Mouse (Mus musculus) embryo, embryonic 9.5 days (tissue): ENCODE data around the gene Bod1l.
A peak's percentile ranks its signal among the peaks of the same experiment; 100 is the strongest.

ENCODE experiments used
- DNase-seq: peaks from one replicate; pipeline ENCODE4 v3.0.0-alpha.2; 2017; ENCODE audit errors: extremely low spot score

The Bod1l gene

DNA sequence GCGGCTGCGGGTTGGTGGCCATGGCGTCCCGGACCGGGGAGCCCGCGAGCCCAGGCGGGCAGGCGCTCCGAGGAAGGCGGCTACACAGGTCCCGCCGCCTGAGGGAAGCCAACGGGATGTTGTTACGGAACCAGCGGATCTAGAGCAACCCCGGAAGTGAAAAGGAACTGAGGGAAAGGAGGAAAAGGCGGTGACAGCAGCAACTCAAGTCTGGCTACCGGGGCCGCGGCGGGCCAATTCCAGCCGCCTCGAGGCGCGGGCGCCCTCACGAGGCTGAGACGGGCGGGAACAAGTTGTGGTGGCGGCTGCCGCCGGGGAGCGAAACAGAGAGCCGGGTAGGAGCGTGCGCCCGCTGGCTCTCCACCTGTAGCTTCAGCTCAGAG, at the start of gene Bod1l:
TSS of gene Bod1l (minus strand) at position 169 of the 383 bp plus-strand sequence.
- DNase-seq: peak; percentile 95

DNA sequence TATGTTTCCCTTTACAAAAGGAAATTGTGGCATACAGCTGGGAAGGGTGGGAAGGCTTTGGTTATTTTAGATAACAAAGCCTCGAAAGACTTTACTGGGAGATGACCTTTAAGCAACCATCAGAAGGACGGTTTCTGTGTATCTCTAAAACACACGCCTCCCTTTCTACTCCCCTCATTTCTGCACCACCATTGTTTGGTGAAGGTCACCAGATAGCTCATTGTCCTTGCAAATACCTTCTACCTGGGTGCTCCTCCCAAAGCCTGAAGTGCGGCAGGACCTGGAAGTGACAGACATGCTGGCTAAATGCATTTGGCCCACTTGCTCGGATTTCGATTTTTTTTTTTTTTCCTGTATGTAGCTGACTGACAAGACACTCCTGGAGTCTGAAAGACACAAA, 49.2 kb upstream of the Bod1l start:
- DNase-seq: no peak

DNA sequence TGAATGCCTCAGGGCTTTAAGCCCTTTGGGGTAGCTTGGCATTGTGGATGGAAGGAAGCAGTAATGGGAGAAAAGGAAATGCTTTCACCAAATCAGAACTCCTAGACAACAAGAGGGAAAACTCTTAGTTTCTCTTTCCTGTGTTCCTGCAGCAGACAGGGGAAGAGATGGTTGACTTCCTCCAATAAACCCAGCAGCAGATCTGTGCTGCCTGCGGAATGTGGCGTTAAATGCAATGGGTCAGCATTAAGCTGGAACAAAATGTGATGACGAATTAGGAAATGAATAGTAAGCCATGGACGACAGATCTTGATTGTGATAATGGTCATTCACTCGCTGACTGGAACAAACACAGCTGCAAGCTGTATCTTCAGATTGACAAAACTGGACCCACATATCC, 46.8 kb upstream of the Bod1l start:
- DNase-seq: no peak

DNA sequence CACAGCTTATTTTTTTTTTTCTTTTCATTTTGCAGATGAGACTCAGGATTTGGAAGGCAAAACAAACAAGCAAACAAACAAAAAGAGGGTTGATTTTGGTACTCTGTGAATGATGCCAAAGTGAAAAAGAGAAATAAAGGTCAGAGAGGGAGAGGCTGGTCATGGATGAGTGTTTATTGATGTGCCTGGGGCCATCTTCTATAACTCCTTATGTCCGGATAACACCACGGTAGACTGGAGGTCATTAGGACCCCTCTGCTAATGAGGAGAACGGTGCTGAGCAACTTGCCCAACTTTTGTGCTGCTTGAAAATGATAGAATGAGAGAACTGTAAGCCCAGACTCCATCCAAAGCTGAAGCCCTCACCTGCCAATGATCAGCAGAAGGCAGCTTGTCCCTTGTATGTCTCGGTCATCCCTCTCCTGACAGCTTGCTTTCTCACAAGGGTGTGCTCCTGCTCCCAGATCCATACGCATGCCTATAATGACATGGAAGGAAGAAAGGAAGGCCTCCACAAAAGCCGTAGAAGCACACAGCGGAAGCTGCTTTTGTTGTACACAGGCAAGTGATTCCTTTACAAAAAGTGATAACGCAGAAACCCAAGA, 45.2 kb upstream of the Bod1l start:
- no peak for DNase-seq

DNA sequence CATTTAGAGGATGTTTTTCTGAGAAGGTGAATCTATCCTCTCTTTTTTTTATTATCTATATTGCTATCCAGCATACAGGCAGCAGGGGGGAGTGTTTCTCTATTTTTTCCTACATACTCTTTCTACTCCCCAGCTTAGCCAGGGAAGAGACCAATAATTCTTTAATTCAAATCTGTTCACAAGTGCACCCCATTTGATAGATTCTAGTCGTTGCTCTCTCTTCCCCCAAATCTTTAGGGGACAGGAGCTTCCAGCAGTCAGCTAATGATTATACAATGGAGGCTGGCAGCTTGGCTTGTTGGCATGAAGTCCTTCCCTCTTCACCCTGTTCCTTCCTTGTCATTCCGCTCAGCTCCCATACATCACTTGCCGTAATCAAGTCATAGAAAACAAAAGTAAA, 44.7 kb upstream of the Bod1l start:
- DNase-seq: no peak

DNA sequence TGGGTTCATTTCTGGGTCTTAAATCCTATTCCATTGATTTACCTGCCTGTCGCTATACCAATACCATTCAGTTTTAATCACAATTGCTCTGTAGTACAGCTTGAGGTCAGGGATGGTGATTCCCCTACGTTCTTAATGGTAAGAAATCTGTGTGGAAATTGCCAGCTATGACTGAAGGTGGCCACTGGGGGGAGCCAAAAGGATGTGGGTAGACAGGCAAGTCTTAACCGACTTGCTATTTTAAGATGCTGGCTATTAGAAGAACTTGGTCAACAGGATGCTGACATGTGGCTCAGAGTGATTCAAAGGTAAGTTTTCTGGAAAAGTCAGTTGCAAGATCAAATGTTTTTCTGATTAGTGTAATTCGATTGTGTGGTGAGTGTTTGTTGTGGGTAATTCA, 43.6 kb upstream of the Bod1l start:
- DNase-seq: peak; percentile 70

DNA sequence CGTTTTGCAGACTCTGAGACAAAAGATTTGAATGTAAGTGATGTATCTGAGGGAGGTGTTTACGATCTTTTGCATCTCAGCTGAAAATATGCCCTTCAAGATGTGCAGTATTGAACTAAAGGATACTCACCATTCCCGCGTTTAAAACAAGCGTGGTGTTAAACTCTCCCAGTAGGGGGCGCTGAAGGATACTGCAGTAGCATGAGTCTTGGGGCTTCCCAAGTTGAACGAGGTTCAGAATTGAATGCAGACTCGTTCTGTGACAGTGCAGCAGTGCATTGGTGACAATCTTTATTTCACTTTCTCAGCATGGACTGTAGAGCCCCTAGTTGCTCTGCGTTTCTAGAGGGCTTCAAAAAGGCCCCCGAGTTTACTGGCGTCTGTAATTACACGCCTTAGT, 40.4 kb upstream of the Bod1l start:
- peak; percentile 68 for DNase-seq

DNA sequence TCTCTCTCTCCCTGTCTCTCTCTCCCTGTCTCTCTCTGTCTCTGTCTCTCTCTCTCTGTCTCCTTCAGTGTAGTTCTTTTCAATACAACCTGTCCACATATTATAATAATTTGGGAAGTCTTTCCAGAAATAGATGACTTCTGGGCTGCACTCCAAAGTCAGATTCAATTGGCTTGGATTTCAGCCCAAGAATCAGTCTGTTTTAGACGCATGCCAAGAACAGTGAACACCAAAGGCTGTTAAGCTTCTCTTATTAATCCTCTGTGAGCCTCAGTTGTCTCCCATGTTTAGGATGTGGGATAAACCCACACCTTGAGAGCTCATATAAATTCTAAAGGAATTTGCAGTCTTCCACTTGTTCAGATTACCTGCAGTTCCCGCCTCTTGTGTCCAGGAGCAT, 27.0 kb upstream of the Bod1l start:
- DNase-seq: no peak

DNA sequence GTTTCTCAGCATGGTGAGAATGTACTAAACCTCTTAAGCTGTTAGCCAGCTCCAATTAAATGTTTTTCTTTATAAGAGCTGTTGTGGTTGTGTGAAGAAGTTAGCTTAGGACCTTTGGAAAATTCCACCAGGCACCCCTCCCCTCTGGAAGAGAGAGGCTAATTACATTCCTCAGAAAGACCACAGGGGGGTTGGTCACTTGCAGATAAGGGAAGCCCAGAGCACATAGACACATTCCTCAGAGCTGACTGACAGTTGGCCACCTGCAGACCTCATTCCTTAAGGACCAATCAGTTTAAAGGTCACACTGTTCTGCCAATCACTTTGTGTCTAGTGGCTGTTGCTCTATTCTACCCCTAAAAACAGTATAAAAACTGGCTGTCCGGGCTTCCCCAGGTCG, 11.7 kb upstream of the Bod1l start:
- no peak for DNase-seq

DNA sequence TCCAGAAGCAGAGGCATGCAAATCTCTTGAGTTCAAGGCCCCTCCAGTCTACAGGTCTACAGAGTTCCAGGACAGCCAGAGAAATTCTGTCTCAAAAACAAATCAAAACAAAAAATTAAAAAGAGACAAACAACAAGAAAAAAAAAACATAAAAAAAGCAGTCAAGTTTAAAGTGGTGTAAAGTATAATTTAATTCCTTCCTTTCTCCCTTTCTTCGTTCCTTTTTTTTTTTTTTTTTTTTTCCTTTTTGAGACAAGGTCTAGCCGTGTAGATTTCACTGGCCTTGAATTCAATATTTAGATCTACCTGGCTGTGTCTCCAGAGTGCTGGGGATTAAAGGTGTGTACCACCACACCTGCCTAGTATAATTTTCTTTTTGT, 1.4 kb upstream of the Bod1l start:
- DNase-seq: no peak

DNA sequence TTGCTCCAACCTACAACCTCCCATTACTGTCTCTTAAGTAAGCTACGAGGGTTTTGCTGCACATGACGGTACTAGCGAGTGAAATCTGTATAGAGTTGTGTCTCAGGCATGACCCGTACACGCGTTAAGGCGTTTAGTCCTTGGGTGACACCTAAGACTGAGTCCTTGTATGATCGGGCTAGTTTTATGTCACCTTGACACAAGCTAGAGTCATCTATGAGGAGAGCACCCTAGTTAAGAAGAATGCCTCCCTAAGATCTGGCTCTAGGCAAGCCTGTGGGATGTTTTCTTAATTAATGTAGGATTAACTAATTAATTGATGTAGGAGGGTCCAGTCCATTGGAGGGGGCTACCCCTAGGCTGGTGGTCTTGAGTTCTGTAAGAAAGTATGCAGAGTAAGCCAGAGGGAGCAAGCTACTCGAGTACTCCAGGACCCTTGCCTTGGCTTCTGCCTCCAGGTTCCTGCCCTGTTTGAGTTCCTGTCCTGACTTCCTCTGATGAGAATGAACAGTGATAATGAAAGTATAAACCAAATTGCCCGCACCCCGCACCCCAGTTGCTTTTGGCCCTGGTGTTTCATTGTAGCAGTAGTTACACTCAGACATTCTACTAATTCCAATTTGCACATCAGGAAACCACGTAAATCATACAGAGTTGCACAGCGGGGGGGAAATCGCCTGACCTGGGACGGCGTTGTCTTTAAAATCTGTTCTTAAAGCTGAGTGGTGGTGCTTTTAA, 874 bp upstream of the Bod1l start:
- peak; percentile 29 for DNase-seq

DNA sequence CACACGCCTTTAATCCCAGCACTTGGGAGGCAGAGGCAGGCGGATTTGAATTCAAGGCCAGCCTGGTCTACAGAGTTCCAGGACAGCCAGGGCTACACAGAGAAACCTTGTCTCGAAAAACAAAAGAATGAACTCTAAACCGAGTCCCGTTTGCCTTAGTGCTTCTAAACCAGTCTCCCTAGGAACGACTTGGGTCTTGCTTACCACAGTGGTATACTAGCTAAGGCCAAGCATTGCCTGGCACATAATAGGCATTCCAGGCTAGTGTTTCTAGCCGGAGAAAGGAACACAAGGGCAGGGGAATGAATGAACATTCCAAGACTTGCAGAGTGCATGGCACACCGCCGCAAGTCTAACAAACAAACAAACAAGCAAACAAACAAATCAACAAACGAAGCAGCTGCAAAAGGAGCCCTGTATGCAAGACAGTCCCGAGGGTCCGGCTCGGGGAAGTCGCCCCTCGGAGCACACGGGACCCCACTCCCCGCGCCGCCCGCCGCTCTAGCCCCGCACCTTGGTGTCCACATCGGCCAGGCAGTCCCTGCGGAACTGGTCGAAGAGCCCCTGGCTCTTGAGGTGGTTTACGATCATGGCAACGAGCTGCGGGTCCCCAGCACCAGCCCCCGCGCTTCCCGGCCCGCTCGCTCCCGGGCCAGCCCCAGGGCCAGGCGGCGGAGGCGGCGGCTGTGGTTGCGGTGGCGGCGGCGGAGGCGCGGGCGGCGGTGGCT, 532 bp downstream of the Bod1l start:
- peak; percentile 6 for DNase-seq

DNA sequence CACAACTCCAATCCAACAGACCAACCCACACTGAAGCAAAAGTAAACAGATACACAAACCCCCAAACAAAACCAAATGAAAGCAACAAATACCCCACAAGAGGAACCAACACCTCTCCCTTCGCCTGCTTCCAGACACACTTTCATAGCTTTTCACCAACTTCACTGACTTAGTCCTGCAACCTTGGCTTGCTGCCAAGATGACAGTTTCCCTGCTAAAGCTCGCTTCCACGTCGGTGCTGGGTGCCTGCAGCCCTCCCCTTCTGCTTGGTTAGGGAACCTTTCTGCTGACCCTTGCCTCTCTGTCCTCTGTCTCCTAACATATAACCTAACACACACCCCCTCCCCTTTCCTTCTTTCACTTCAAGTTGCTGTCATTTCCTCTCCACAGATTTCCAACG, 1.4 kb downstream of the Bod1l start:
- DNase-seq: no peak

DNA sequence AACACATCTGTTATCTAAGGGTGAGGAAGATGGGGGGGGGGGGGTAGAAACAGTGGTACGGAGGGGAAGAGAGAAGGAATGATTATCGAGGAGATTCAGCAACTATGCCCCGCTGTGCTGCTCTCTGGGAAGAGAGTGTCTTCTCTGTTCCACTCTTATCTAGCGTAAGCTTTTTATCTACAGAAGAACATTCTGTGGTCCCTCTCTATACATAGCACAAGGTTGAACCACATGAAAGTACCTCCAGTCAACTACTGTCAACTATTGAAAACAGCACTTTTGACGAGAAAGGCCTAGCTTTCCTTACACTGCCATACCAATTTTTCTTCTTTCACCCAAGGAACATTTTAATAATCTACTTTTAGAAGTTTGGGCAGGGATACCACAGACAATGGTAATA, 2.4 kb downstream of the Bod1l start:
- DNase-seq: no peak

DNA sequence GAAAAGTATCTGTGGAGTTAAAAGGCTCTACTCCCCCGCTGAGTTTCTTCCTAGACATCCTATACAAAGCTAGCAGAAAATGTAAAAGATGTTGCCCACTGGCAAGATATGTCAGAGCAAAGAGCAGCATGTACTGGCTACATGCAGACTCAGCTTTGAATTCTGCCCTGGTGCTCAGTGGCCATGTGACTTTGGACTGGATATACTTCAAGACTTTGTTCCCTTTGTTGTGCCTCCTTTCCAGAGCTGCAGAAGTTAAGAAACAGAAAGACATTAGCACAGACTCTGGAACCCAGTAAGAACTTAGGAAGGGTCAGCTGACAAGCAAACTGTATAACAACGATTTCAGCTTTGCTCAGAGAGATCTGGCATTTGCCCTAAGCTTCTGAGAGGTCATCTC, 14.0 kb downstream of the Bod1l start:
- no peak for DNase-seq

DNA sequence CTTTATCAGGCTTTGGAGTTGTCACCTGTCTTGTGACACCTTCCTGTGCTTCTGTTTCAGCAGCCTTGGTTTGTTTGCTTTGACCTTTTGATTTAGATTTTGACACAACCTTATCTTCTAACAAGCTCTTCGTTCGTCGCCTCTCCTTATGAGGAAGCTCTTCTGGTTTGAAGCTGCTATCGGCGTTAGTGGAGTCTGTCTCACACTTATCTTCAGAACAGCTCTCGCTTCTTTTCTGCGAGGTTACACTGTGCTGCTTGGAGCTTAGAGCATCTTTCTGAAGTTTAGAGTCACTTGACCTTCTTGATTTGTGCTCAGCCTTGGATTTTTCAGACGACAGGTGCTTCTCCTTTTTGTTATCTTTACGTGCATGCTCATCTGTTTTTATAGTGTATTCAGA, 23.0 kb downstream of the Bod1l start:
- DNase-seq: no peak

DNA sequence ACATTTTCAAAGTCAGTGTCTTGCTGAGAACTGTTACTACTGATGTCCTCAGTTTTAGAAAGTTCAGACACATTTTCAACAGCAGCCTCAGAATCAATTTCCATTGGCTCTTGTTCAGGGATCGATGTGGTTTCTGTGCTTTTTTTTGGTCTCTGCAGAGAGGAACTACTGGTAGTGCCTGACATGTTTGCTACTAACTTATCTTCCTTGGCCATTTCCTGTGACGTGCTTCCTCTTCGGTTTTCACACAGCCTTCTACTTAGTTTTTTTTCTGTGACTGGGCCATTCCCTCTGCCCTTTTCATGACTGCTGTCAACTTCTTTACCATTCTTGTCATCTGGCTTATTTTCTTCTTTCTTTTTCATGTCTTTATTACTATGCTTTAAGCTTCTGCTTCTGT, 23.6 kb downstream of the Bod1l start:
- no peak for DNase-seq

DNA sequence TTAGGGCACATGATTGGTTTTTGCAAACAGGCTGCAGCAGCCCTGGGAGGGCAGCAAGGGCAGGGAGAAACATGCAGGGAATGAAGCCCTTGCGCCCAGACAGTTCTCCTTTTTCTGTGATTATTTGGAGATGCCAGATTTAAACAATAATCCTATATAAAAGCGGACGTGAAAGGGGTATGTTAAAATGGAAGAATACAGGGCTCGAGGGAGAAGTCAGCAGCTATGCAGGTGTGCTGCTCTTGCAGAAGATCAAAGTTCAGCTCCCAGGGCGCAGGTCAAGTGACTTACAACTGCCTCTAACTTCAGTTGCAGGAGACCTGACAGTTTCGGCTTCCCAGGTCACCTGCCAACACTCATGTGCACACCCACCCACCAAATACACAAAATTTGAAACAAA, 31.6 kb downstream of the Bod1l start:
- no peak for DNase-seq

DNA sequence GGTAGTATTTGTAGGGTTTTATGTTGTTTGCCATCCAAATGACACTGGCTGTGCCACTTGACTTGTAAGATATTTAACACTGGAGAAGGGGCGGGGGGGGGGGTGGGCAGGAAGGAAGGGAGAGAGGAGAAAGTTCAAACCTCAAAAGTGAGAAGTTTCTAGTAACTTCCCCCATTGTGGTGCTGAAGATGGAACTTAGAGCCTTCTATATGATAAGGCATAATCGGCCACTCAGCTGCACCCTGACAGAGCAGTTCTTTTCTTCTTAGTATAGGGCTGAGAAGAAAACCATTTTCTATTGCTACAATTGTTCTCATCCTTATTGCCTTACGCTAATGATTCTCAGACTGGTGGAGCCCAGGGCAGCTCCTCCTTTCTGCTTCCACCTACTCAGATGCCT, 32.8 kb downstream of the Bod1l start:
- no peak for DNase-seq

DNA sequence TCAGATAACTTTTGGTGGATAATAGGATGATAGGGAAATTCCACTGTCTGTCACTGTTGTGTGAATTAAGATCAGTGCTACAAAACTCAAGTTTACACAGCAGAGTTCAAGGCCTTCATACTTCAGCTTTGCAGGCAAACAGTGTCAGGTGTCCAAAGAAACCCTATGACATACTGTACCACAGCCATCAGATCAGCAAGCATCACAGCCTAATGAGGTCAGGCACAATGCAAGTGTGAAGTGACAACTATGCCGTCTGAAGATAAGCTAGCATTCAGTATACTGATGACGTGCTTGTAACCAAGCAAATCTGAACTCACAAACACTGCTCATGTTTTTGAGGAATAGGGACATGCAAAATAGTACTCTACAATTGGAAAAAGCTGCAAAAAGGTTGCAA, 36.7 kb downstream of the Bod1l start:
- DNase-seq: no peak

DNA sequence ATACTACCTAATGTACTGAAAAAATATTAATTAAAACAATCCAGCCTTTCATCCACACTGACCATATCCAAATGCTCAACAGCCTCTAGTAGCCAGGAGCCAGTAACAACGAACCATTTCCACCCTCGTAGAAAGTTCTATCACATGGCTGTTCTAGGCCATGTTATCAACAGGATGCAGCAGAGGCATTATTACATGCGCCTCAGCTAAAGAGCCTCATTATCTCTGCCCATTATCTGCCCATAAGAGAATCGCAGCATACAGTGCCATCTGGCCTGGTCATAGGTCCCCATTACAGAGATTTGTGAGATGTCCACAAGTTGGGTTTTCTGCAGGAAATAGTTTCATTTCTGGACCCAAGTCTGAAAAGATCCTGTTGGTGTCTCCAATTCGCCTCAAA, 37.9 kb downstream of the Bod1l start:
- DNase-seq: no peak

DNA sequence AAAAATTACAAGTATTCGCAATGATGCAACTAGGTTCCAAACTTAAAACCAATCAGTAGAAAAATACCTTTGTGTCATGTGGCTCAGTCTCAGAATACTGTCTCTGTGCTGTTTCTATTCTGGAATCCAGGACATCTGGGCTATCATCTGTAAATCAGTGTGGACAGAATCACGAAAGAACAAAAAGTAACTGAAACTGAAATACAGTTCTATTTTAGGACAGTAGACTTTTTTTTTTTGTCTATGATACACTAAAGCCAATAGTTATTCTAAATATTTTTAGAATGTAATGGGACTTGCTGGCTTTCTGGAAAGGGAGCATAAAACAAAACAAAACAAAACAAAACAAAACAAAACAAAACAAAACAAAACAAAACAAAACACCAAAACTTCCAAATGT, 39.0 kb downstream of the Bod1l start:
- no peak for DNase-seq

DNA sequence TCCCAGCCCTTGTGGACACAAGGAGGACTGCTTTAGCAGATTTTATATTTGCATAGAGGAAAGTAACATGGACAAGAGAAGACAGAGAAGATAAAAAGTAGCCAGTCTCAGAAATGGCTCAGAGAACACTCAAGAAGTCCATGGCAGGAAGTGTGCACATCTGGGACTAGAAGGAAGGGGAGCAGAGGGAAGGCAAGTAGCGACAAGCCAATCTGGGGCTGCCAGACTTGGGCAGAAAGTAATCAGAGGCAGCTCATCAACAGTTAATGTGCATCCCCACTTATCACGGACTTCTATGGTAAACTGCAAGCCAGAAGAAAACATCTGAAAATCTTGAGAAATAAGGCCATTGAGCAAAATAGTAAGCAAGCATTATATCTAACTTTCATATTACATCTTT, 39.5 kb downstream of the Bod1l start:
- no peak for DNase-seq
